Mouse (Mus musculus) lung, adult 10 weeks (tissue): ENCODE data around the gene Olfr835. TPM values are rescaled to one million over a fixed set of nuclear protein-coding genes. Genes with fewer than 3 reads are reported as not detected.

Experiments
- polyA plus RNA-seq: library from polyadenylated mRNA; stranded (reverse); fragments of 350-450 nt; fragmentation: Illumina TruSeq; extraction: RNeasy Lipid Tissue Mini Kit (QIAGEN cat#74804); gene quantifications from one replicate; pipeline ENCODE4 v1.2.3, GENCODE M21; 2014; ENCODE audit warnings: low read depth, low replicate concordance; ENCODE audit not compliant: insufficient read depth

Olfr835 gene
- not detected for polyA plus RNA-seq

DNA sequence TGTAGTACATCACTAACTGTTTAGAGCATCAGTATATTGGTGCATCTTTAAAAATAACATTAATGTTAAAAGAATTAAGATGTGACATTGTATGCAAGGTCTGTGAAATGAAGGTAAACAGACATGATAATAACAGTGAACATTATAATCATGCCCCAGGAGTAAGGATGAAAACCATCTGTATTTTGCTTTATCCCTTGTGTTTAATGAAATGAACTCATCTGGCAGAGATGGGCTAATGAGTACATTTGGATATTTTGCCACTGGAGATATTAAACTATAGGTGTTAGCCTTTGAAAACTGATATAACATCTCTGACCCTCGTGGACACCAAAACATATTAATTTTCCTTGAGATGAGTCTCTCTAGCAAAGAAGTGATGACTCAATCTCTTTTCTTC is at the start of gene Olfr835:
TSS of gene Olfr835 (plus strand) at position 301 of the 400 bp plus-strand sequence.

DNA sequence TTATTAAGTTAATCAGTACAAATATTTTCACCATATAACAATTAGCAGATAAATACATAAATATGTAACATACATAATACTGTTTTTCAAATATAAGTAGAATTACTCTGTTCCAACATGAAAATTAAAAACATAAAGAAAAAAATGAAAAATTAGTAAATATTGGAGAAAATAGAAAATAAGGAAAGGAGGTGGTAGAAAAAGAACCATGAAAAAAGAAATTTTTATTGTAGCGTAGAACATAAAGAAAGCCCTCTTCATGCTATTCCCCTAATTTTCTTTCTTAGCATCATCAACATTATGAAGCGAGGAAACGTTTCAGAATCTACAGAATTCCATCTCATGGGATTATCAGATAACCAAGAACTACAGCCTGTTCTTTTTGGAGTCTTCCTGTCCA is 44.8 kb upstream of the Olfr835 start, which contains the start of gene Olfr834:
TSS of gene Olfr834 (plus strand) at position 301 of the 400 bp plus-strand sequence.

Other genes starting within 250 kb of the Olfr835 start
- not detected for gene Olfr828, start 213.2 kb upstream of the Olfr835 start, polyA plus RNA-seq
- gene Olfr829, start 177.8 kb upstream of the Olfr835 start, polyA plus RNA-seq, result not detected
- not detected for gene Olfr830, start 158.0 kb upstream of the Olfr835 start, polyA plus RNA-seq
- gene Olfr832, start 95.6 kb upstream of the Olfr835 start, polyA plus RNA-seq, result not detected
- not detected for gene Olfr834, start 44.7 kb upstream of the Olfr835 start, polyA plus RNA-seq
- gene Olfr836, start 87.6 kb downstream of the Olfr835 start, polyA plus RNA-seq, result not detected
- gene Olfr837, start 103.6 kb downstream of the Olfr835 start, polyA plus RNA-seq, result not detected
- not detected for gene Olfr839-ps1, start 144.6 kb downstream of the Olfr835 start, polyA plus RNA-seq
- gene Olfr843, start 219.3 kb downstream of the Olfr835 start, polyA plus RNA-seq, result not detected